Mouse (Mus musculus) ZHBTc4 (cell line): ENCODE data around the gene Ttll3.

ENCODE experiments used
- DNase-seq: peaks from one replicate; pipeline ENCODE4 v3.0.0-alpha.2; 2011; ENCODE audit warnings: low read depth, low spot score

Gene Ttll3

DNA sequence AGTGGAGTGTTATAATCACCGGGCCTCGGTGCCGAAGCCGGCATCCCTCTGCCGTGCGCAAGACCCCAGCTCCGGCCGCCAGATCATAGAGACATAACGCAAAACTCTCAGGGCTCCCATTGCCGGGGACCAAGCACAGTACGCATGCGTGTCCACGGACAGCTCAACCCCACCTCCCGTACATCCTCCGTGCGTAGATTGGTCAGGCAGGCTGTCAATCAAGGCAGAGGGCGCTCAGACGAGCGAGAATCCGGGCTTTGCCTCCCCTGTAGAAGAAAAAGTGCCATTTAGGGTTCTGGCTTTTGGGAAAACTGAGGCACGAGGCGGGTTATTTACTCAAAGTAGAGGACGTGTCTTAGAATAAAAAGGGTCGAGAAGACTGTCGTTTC is 30.1 kb downstream of the Ttll3 start, which contains the start of gene Rpusd3:
Gene Rpusd3 (minus strand): TSS at position 142 of the 389 bp plus-strand sequence.
- peak; percentile 98 for DNase-seq

DNA sequence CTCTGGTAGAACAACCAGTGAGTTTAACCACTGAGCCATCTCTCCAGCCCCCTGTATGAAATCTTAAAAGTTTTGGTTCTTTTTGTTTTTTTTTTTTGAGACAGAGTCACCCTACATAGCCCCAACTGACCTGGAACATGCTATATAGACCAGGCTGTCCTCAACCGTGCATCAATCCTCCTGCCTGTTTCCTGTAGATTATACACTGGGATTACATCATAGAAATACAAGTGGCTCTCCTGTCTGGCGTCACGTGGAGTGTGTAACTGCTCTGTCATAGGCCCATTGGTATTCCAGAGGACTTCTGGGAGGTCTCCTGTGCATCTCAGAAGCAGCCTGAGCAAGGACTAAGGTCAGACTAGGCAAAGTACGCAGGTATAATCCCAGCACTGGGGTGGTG is 33.9 kb downstream of the Ttll3 start:
- no peak for DNase-seq

DNA sequence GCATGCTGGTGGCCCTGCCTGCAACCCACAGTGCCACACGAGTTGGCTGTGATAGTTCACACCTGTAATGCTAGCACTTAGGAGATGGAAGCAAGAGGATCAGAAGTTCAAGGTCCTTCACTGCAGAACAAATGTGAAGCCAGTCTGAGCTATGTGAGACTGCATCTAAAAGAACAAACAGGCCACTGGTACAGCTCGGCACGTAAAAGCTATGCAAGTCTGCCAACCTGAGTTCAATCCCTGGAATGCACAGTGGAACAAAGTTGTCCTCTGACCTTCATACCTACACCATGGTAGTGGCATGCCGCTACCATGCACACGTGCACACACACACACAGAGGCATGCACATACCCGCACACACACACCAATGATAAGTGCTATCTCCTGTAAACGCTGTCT is 35.1 kb downstream of the Ttll3 start:
- no peak for DNase-seq

DNA sequence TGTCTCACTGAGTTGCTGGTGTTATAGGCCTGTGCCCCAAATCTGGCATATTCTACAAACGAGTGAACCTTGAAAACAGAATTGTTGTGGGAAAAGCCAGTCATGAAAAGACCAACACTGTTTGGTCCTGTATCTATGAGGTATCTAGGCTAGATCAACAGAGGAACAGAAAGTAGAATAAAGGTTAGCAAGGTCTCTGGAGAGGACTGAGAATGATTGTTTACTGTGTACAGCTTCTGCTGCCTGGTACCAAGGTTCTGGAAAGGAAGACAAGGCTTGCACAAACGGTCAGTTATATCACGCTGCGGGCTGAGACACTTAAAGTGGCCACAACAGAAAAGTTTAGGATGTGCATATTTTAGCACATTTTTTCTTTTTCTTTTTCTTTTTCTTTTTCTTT is 37.6 kb downstream of the Ttll3 start:
- DNase-seq: no peak

DNA sequence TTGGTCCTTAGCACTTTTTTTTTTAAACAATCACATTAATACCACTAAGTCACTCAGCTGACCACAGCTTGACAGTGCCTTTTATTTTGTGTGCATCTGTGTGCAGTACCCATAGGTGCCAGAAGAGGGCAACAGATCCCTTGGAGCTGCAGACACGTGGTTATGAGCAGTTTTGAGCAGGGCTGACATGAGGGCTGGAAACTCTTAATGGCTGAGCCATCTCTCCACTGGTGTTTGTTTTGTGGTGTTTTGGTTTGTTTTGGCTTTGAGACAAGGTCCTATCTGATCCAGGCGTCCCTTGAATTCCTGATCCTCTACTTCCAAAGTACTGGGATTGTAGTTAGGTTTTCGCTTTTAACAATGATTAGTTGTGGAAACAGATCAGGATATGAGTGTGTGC is 38.3 kb downstream of the Ttll3 start:
- peak; percentile 90 for DNase-seq

DNA sequence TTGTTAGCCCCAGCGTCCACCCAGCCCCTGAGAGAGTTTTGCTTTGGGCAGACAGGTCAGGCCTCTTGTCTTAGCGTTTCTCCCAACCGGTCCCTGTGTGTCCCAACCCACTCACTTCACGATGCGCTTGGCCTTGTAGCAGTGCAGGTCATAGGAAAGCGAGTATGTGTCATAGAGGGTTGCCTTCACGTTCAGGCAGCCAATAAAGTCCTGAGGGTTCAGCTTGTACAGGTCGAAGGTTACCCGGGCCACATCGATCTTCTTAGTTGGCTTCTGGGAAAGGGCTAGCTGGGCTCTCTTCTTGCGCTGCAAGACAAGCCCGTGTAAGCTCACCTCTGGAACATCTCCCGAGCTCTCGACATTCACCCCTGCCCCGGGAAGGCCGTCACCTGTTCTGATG is 38.9 kb downstream of the Ttll3 start:
- no peak for DNase-seq

DNA sequence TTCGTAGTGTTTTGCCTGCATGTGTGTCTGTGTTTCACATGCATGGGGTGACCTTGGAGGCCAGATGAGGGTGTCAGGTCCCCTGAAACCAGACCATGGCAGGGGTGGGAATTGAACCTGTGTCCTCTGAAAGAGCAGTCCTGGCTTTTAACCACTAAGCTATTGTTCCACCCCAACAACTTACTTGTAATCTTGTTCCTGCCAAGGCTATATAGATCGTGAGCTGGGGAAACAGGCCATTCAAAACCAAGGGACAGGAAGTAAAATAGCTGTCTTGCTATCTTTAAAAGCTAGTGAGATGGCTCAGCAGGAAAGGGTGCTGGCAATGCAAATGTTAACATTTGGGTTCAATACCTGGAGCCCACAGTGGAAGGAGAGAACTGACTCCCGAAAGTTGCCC is 40.9 kb downstream of the Ttll3 start:
- DNase-seq: no peak

DNA sequence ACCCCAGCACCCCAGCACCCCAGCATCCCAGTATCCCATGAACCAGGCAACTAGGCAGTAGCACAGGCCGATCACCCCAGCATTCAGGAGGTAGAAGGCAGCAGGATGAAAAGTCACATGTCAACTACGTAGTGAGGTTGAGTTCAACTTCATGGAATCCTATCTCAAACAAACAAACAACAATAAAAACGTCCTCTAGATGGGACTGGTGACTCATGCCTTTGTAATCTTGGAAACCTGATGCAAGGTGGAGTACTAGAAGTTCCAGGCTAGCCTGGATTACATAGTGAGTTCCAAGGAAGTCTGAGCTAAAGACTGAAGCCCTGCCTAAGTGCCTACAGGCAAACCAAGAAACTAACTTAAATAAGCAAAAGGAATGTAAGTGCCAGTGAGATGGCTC is 41.8 kb downstream of the Ttll3 start:
- DNase-seq: no peak

DNA sequence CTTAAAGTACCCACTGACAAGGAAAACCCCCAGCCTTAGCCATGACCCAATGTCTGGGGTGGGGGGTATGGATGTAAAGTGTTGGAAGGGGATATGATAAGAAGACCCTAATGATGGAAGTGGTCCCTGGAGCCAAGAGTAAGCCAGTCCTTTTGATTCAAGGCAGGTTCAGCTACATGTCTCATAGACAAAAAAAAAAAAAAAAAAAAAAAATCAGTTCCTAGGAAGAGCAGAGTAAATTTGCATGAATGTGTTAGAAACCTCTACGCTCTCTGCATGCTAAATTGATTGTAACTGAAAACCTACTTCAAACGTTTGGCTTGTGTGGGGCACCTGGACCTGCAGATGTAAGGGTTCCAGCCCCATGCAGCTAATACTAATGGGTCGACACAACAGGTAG is 42.7 kb downstream of the Ttll3 start:
- DNase-seq: no peak

DNA sequence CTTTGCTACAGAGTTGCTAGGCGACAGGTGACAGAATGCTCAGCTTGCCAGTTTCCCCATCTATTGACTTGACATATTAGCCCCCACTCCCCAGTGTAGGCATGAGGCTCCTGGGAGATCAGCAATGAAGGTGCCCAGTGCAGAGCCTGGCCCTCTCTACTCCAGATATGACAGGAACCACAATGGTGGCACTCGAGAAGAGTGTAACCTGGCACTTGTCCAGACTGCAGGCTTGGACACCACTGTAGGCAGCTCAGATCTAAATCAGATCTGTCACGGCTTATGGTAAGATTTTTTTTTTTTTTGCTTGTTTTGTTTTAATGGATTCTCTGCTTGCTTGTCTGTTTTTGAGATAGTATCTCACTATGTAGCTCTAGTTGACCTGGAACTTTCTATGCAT is 44.6 kb downstream of the Ttll3 start:
- DNase-seq: no peak

DNA sequence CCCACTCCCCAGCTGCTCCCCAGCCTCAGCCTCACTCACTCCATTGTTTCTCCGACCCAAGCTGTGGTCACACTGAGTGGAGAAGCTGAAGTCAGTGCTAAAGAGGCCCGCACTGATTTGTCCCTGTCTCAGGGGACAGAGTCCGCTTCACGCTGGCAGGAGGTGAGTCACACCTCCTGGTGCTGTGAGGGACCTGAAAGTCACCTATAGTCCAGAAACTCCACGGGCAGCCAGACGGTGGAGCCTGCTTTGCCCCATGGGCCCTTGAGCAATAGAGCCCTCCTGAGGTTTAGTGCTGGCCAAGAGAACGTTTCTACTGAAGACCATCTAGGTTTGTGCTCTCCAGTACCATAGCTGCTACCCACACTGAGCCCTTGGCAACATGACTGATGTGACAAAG is 45.6 kb downstream of the Ttll3 start:
- DNase-seq: no peak

DNA sequence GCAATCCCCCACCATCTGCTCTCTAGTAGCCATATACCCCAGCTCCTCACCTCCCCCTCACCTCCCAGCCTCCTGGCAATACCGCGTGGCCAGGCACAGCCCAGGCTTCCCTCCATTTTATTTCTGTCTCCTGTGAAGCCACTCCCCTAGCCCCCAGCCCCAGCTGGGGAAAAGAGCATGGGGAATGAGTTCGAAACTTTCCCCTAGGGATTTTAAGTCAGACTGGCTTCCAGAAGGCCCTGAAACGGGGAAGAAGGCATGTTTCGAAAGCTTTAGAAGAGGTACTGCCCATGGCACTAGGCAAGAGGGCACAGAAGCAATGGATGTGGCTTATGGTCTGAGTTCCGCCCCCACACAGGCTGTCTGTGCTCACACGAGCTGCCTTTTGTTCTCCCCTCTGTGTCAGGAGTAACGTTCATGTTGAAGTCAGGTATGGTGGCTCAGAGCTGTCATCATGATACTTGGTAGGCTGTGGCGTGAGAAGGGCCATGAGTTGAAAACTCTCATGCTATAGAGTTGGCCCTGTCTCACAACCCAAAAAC is 46.7 kb downstream of the Ttll3 start, which contains the start of gene Cidec:
Gene Cidec (minus strand): TSS at position 97 of the 542 bp plus-strand sequence.
- DNase-seq: no peak

DNA sequence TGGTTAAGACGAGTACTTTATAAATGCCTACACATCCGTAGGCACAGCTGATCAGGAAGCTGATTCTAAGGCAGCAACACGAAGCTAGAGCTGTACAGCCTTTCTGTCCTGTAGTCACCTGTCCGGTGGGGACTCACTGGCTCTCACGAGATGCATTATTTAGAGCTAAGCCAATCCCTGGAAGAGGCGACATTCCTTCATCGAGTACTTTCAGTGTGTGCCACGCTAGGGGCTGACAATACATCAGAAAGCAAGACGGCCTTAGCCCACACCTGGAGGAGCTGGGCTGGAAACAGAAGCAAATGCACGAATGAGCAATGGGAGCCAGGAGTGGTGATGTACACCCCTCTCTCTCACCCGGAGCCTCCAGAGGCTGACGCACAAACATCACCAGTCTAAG is 48.1 kb downstream of the Ttll3 start:
- no peak for DNase-seq

DNA sequence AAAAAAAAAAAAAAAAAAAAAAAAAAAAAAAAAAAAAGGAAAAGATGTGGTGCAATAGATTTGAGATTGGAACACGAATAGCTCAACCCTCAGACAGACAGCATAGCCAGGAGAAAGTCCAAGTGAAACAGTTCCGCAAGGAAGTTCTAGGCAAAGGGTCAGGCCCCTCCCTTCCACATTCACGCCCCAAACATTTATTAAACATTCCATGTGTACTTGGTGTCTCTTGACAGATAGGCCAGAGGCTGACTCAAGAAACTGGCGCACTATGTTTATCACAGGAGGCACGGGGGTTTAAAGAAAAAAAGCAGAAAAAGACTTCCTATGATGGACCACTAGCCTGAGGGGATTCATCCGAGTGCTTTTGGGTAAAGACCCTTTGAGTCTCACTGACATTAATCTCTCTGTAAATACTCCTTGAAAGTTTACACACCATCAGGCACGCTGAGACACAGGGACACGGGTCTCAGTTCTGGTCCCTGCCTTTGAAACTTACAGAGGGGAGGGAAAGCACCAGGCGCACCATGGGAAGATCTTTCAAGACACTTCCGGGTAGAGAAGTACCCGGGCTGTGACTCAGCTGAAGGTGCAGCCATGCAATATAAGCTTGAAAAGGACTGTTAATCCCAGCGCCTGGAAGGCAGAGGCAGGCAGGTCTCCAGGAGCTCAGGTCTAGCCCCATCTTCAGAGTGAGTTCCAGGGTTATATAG is 49.8 kb downstream of the Ttll3 start:
- DNase-seq: peak; percentile 47

DNA sequence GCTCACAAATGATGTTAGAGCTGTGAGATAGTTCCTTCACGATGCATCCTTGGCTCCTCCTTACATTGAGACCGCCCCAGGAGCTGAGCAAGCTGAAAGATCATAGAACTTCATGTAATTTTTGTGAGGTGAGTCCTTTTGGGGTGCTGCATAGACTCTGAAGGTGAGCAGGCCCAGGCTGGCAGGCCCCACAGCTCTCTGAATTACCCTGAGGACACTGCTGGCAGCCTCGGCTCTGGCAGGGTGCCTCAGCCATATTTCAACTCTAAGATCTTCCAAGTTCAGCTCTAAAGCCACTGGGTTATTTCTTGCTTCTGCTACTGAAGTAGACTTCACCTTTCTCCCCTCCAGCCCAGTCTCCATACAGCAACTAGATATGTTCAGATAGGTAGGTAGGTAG is 51.6 kb downstream of the Ttll3 start:
- DNase-seq: no peak

DNA sequence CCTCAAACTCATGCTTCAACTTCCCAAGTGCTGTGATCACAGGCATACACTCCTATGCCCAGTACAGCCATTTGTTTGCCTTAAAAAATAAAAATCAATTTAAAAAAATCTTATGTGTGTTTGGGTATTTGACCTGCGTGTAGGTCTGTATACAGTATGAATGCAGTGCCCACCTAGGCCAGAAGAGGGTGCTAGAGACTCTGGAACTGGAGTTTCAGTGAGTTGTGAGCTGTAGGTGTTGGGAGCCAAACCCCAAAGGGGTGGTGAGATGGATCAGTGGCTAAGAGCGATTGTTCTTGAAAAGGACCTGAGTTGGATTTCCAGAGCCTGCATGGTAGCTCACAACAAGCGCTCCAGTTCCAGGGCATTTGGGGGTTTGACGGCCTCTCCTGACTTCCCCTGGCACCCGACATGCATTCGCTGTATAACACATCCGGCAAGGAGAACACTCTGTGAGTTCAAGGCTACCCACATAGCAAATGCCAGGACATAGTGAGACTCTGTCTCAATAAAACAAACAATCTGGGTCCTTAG is 52.2 kb downstream of the Ttll3 start:
- peak; percentile 89 for DNase-seq

DNA sequence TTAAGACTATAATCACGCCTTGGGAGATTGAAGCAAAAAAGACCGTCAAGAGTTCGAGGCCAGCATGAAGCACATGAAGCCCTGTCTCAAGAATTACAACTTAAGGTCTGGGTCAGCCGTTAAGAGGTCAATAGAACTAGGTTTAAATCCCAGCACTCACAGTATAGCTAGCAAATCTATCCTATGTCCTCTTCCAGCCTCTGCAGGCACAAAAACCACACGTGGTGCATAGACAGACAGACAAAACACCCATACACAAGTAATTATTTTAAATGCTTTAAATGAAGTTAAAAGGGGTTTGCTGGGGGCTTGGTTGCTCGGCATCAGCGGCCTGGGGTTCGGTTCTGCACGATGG is 53.0 kb downstream of the Ttll3 start:
- no peak for DNase-seq

DNA sequence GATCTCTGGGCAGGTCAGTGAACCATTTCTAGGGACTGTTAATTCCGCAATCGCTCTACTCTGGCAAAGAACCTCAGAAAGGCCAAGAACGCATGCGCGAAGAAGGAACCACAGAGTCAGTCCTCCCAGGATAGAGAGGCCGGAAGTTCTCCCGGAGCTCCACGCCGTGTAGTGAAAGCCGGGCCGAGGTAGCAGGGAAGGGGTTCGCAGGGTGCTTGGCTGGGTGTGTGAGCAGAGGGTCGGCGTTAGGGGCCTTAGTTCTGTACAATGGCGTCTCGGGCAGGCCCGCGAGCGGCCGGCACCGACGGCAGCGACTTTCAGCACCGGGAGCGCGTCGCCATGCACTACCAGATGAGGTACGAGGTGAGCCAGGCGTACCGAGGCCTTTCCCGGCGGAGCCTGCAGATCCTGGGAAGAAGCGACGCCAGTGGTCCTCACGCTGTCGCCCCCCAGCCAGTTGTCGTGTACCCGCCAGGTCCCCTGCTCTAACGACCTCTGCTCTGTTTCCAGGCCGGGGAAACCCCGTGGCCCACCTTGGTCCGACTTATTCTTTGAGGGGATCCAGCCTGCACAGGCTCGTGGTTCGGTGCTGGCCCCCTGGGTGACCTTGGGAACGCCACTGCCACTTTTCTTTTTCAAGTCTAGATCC is 53.5 kb downstream of the Ttll3 start, which contains the start of gene Jagn1:
Gene Jagn1 (plus strand): TSS at position 128 of the 649 bp plus-strand sequence.
- peak; percentile 96 for DNase-seq

DNA sequence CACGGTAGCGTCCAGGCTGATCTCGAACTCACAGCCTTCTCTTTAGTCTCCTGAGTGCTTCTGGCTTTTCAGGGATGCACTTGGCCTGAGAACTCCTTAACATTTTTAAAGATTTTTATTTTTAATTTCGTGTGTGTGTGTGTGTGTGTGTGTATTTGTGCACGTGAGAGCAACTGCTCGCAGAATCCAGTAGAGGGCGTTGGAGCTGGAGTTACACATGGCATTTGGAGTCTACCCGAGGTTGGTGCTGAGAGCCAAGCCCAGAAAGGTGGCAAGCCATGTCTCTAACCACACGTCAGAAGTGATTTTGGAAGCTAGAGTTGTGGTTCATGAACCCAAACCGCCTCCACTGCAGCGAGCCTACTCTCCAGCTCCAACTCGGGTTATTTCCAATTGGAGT is 54.0 kb downstream of the Ttll3 start:
- peak; percentile 86 for DNase-seq

DNA sequence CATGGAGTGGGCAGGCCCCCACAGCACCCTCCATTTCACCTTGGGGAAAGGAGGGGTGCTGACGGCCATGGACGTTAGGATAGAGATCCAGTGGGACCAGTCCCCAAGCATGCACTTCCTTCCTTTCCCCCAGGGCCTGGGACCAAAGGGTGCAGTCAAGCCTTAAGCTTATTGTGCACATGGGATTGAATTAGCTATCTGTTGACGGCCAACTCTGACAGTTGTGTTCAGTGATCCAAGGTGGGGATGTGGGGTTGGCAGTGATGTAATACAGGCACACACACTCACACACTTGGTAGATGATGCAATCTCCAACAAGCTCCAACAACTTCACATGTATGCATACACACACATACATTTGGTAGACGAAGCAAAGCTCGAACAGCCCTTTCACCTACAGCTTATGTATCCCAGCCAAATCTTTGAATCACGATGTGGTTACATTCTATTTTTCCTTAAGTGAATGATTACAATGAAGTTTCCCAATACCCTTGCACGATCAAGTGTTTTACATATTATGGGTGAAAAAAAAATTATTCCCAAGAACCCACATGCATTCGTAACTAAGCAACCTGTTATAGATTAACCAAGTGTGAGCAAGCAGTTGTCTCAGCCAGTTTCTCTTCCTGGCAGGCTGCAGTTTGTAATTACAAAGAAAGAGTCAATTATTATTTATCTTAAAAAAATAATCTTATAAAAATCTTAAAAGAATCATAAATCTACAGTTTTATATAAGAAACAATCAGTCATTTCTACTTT is 55.3 kb downstream of the Ttll3 start:
- DNase-seq: no peak

DNA sequence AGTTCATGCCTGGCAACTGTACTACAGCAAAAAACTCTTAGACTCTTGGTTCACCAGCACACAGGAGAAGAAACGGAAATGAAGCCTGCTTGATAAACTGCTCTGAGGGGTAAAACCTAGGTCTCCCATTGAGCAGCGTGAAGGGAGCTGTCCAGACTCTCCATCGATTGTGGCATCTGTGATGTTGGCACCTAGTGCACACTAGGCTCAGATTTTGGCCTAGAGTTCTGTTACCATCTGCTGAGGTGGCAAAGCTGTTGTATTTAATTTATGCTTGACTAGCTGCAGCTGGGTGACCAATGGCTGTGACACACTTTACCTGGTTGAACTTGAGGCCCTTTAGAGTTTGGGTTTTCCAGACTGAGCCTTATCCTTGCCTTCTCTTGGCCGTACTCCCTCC is 58.6 kb downstream of the Ttll3 start:
- DNase-seq: no peak

DNA sequence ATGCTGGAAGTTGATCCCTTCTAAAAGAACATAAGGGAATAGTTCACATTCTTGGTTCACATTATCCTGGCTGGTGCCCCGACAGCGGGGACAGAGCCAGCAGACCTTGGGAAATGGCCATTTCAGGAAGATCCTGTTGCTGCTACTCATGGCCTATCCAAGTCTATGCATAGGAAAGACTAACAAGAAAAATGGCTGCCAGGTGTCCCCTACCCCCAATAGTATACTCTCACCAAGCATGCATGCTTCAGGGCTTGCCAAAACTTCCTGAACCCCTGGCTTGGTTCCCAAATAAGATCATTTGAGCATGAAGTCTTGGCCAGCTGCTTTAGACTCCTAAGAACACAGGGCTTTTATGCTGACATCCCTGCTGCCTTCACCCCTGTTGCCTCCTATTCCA is 62.8 kb downstream of the Ttll3 start:
- no peak for DNase-seq
